Mouse (Mus musculus): ENCODE results near the gene Usp43. TPM values are rescaled to one million over a fixed set of nuclear protein-coding genes. Genes with fewer than 3 reads are reported as not detected.

Gene Usp43
- polyA plus RNA-seq, 1 experiment, result 0.36 TPM

- TF ChIP-seq POLR2A (IDR thresholded peaks at IDR 0.05; ENCODE audit: control insufficient read depth, extremely low read depth, insufficient read depth, low read length, poor library complexity) (no peak), CTCF (IDR thresholded peaks at IDR 0.05; ENCODE audit: borderline replicate concordance, control insufficient read depth, extremely low read depth, insufficient read depth, low read length, poor library complexity) (no peak)
- DNase-seq, result no peak
- no peaks in the 10 kb centered on the region for H3K27me3 ChIP-seq (ENCODE audit: control insufficient read depth, insufficient read depth, low read length)
- no peaks in the 10 kb centered on the region for H3K36me3 ChIP-seq (ENCODE audit: control insufficient read depth, insufficient read depth, low read length)
- H3K4me3 ChIP-seq (ENCODE audit: control insufficient read depth, insufficient read depth, low read length), result no peak overlapping the region
- WGBS, result 84% methylated on average over 9 of the region's 9 CpGs
- no peaks in the 10 kb centered on the region for H3K4me1 ChIP-seq (replicated peaks; ENCODE audit: control insufficient read depth, insufficient read depth, low read length)
- H3K27ac ChIP-seq (ENCODE audit: control insufficient read depth, insufficient read depth, low read length), result no peak overlapping the region
Observed at GRCm38 (mm10) chr11:67865521-67866197, 56.3 kb downstream of the Usp43 start.

- no peak overlapping the region for H3K4me3 ChIP-seq (ENCODE audit: control insufficient read depth, insufficient read depth, low read length)
- TF ChIP-seq CTCF (IDR thresholded peaks at IDR 0.05; ENCODE audit: borderline replicate concordance, control insufficient read depth, extremely low read depth, insufficient read depth, low read length, poor library complexity), result no peak
- TF ChIP-seq POLR2A (IDR thresholded peaks at IDR 0.05; ENCODE audit: control insufficient read depth, extremely low read depth, insufficient read depth, low read length, poor library complexity), result no peak
- no peaks in the 10 kb centered on the region for H3K36me3 ChIP-seq (ENCODE audit: control insufficient read depth, insufficient read depth, low read length)
- DNase-seq, result no peak
- no peaks in the 10 kb centered on the region for H3K27me3 ChIP-seq (ENCODE audit: control insufficient read depth, insufficient read depth, low read length)
- H3K4me1 ChIP-seq (replicated peaks; ENCODE audit: control insufficient read depth, insufficient read depth, low read length), result no peaks in the 10 kb centered on the region
- no peak overlapping the region for H3K27ac ChIP-seq (ENCODE audit: control insufficient read depth, insufficient read depth, low read length)
- 88% methylated on average over 5 of the region's 5 CpGs for WGBS
Observed at GRCm38 (mm10) chr11:67865100-67865499, 56.9 kb downstream of the Usp43 start.

DNA sequence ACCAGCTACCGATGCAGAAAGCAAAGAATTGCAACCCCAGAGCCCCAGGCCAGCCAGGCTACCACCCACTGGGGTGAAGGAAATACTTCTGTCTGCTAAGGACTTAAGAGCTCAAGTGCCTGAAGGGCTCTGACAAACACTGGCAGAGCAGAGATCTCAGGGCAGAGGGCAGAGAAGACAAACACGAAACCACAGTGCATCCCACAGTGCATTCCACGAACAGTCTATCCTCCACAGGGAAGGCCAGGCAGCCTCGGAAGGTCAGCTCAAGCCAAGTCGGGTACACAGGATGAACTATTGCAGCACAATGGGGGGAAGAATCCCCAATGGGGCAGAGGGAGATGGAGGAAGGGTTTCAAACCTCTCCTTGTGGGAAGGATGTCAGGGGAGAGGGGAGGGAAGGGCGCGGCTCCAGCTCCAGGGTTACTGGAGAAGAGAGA, 60.5 kb downstream of the Usp43 start:
- Histone ChIP-seq H3K27me3 (ENCODE audit: control insufficient read depth, insufficient read depth, low read length) (no peaks in the 10 kb centered on the region), H3K27ac (ENCODE audit: control insufficient read depth, insufficient read depth, low read length) (no peak overlapping the region), H3K4me3 (ENCODE audit: control insufficient read depth, insufficient read depth, low read length) (no peak overlapping the region), H3K4me1 (replicated peaks; ENCODE audit: control insufficient read depth, insufficient read depth, low read length) (no peaks in the 10 kb centered on the region), H3K36me3 (ENCODE audit: control insufficient read depth, insufficient read depth, low read length) (no peaks in the 10 kb centered on the region)
- whole genome bisulfite sequencing, result 18% methylated on average over 7 of the region's 7 CpGs
- no peak for DNase-seq
- TF ChIP-seq CTCF (IDR thresholded peaks at IDR 0.05; ENCODE audit: borderline replicate concordance, control insufficient read depth, extremely low read depth, insufficient read depth, low read length, poor library complexity), result no peak
- TF ChIP-seq POLR2A (IDR thresholded peaks at IDR 0.05; ENCODE audit: control insufficient read depth, extremely low read depth, insufficient read depth, low read length, poor library complexity), result no peak

GRCm38 (mm10) chr11:67860743-67861398, 61.1 kb downstream of the Usp43 start:
- TF ChIP-seq POLR2A (IDR thresholded peaks at IDR 0.05; ENCODE audit: control insufficient read depth, extremely low read depth, insufficient read depth, low read length, poor library complexity) (no peak), CTCF (IDR thresholded peaks at IDR 0.05; ENCODE audit: borderline replicate concordance, control insufficient read depth, extremely low read depth, insufficient read depth, low read length, poor library complexity) (no peak)
- Histone ChIP-seq H3K27ac (ENCODE audit: control insufficient read depth, insufficient read depth, low read length) (no peak overlapping the region), H3K4me1 (replicated peaks; ENCODE audit: control insufficient read depth, insufficient read depth, low read length) (no peaks in the 10 kb centered on the region), H3K36me3 (ENCODE audit: control insufficient read depth, insufficient read depth, low read length) (no peaks in the 10 kb centered on the region), H3K4me3 (ENCODE audit: control insufficient read depth, insufficient read depth, low read length) (no peak overlapping the region), H3K27me3 (ENCODE audit: control insufficient read depth, insufficient read depth, low read length) (no peaks in the 10 kb centered on the region)
- WGBS, result 72% methylated on average over 7 of the region's 7 CpGs
- DNase-seq, result no peak

DNA sequence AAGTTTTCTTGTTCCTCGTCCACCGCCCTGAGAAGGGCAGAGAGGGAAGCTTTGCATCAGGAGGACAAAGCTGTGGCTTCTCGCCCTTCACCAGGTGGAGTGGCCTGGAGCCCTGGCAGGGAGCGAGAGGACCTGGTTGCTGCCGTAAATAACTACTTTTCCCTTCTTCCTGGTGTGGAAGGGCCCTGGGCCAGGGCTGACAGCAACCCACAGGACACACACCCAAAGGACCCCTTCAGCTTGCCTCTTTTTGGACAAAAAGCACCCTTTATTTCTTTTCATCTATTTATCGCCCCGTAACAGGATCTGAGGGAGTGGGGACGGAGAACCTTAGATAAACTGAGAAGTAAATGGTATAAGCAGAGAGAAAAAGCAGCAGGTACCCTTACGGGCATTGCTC, 63.4 kb downstream of the Usp43 start:
- DNase-seq, result no peak
- TF ChIP-seq CTCF (IDR thresholded peaks at IDR 0.05; ENCODE audit: borderline replicate concordance, control insufficient read depth, extremely low read depth, insufficient read depth, low read length, poor library complexity) (no peak), POLR2A (IDR thresholded peaks at IDR 0.05; ENCODE audit: control insufficient read depth, extremely low read depth, insufficient read depth, low read length, poor library complexity) (no peak)
- H3K36me3 ChIP-seq (ENCODE audit: control insufficient read depth, insufficient read depth, low read length), result no peaks in the 10 kb centered on the region
- no peak overlapping the region for H3K4me3 ChIP-seq (ENCODE audit: control insufficient read depth, insufficient read depth, low read length)
- no peaks in the 10 kb centered on the region for H3K27me3 ChIP-seq (ENCODE audit: control insufficient read depth, insufficient read depth, low read length)
- WGBS, result 89% methylated on average over 9 of the region's 9 CpGs
- no peaks in the 10 kb centered on the region for H3K4me1 ChIP-seq (replicated peaks; ENCODE audit: control insufficient read depth, insufficient read depth, low read length)
- H3K27ac ChIP-seq (ENCODE audit: control insufficient read depth, insufficient read depth, low read length), result no peak overlapping the region

GRCm38 (mm10) chr11:67855035-67855434, 66.9 kb downstream of the Usp43 start:
- Histone ChIP-seq H3K27ac (ENCODE audit: control insufficient read depth, insufficient read depth, low read length) (no peak overlapping the region), H3K36me3 (ENCODE audit: control insufficient read depth, insufficient read depth, low read length) (no peaks in the 10 kb centered on the region), H3K27me3 (ENCODE audit: control insufficient read depth, insufficient read depth, low read length) (no peaks in the 10 kb centered on the region), H3K4me3 (ENCODE audit: control insufficient read depth, insufficient read depth, low read length) (no peak overlapping the region), H3K4me1 (replicated peaks; ENCODE audit: control insufficient read depth, insufficient read depth, low read length) (no peaks in the 10 kb centered on the region)
- DNase-seq, result peak; percentile 17
- 15% methylated on average over 2 of the region's 2 CpGs for WGBS
- TF ChIP-seq CTCF (IDR thresholded peaks at IDR 0.05; ENCODE audit: borderline replicate concordance, control insufficient read depth, extremely low read depth, insufficient read depth, low read length, poor library complexity), result no peak
- TF ChIP-seq POLR2A (IDR thresholded peaks at IDR 0.05; ENCODE audit: control insufficient read depth, extremely low read depth, insufficient read depth, low read length, poor library complexity), result no peak
